Mouse (Mus musculus) liver, adult 2 months (tissue): ENCODE results near the gene Agbl1.

Source experiments
- CTCF ChIP-seq: fragments of 200-500 bp; IDR thresholded peaks from 2 replicates; pipeline ENCODE4 v1.5.1; 2011; ENCODE audit warnings: low read depth, low read length, control low read depth
- POLR2A ChIP-seq: fragments of 200-500 bp; IDR thresholded peaks from 2 replicates; pipeline ENCODE4 v1.6.1; 2011; ENCODE audit warnings: low read length, control low read depth; ENCODE audit not compliant: insufficient read depth; ENCODE audit errors: extremely low read depth

- TF ChIP-seq POLR2A, result no peak
- no peak for TF ChIP-seq CTCF
These were observed 920.2 kb downstream of the Agbl1 start for GRCm38 (mm10) chr7:77149846-77150245.
